Comparison of ENCODE assay signal across 31 mouse cellular contexts in genomic region chr7:127335604-127336003, GRCm38 (mm10).
"Had no signal": no experiment of that assay in that cellular context is flagged by ENCODE, and none has a peak within 500 bp of the region (broad histone marks: within the 10 kb centered on the region; RNA-seq: fewer than 3 reads in every experiment).

No protein-coding gene starts in this region.

- H3K27ac ChIP-seq: limb, embryonic 10.5 days; limb, embryonic 12.5 days; limb, embryonic 13.5 days; limb, embryonic 15.5 days; liver, embryonic 12.5 days; liver, embryonic 13.5 days; liver, embryonic 14.5 days; liver, embryonic 15.5 days; lung, embryonic 15.5 days; macrophage; midbrain, embryonic 10.5 days; midbrain, embryonic 12.5 days; midbrain, embryonic 13.5 days; midbrain, embryonic 15.5 days; neural tube, embryonic 12.5 days had no signal

- H3K9me3 ChIP-seq: limb, embryonic 10.5 days; limb, embryonic 12.5 days; limb, embryonic 13.5 days; limb, embryonic 15.5 days; liver, embryonic 12.5 days; liver, embryonic 13.5 days; liver, embryonic 15.5 days; lung, embryonic 15.5 days; midbrain, embryonic 10.5 days; midbrain, embryonic 12.5 days; midbrain, embryonic 13.5 days; midbrain, embryonic 15.5 days; neural tube, embryonic 12.5 days had no signal

- DNase-seq: left cerebral cortex, postnatal 4 days; liver, embryonic 13.5 days; liver, postnatal 0 days; lung, adult 18-20 months; lung, adult 2 months; lung, embryonic 14.5 days; lung, postnatal 10 days; lung, postnatal 14 days; lung, postnatal 36 days; lung, postnatal 4 days; midbrain, embryonic 14.5 days had no signal

- ATAC-seq: liver, embryonic 12.5 days; liver, postnatal 0 days; lung, postnatal 0 days; midbrain, embryonic 13.5 days; midbrain, embryonic 15.5 days; midbrain, embryonic 16.5 days had no signal

- H3K27me3 ChIP-seq: limb, embryonic 12.5 days; limb, embryonic 13.5 days; limb, embryonic 15.5 days; liver, embryonic 12.5 days; liver, embryonic 13.5 days; liver, embryonic 15.5 days; lung, embryonic 15.5 days; megakaryocyte, embryonic 14.5 days; midbrain, embryonic 12.5 days; midbrain, embryonic 13.5 days; midbrain, embryonic 15.5 days; neural tube, embryonic 12.5 days had no signal

- H3K4me2 ChIP-seq: limb, embryonic 12.5 days; limb, embryonic 13.5 days; limb, embryonic 15.5 days; liver, embryonic 11.5 days; liver, embryonic 12.5 days; liver, embryonic 13.5 days; liver, embryonic 15.5 days; lung, embryonic 14.5 days; lung, embryonic 15.5 days; midbrain, embryonic 11.5 days; midbrain, embryonic 12.5 days; midbrain, embryonic 13.5 days; midbrain, embryonic 15.5 days; neural tube, embryonic 12.5 days had no signal

- H3K4me3 ChIP-seq: limb, embryonic 10.5 days; limb, embryonic 12.5 days; limb, embryonic 13.5 days; limb, embryonic 15.5 days; liver, embryonic 12.5 days; liver, embryonic 13.5 days; liver, embryonic 15.5 days; lung, embryonic 15.5 days; megakaryocyte, embryonic 14.5 days; midbrain, embryonic 10.5 days; midbrain, embryonic 12.5 days; midbrain, embryonic 13.5 days; midbrain, embryonic 15.5 days; myocyte; neural tube, embryonic 12.5 days had no signal

- H3K36me3 ChIP-seq: limb, embryonic 15.5 days; liver, embryonic 12.5 days; liver, embryonic 13.5 days; liver, embryonic 15.5 days; lung, embryonic 15.5 days; midbrain, embryonic 10.5 days; midbrain, embryonic 12.5 days; midbrain, embryonic 13.5 days; midbrain, embryonic 15.5 days; neural tube, embryonic 12.5 days had no signal

- H3K9ac ChIP-seq: limb, embryonic 12.5 days; limb, embryonic 13.5 days; limb, embryonic 15.5 days; liver, embryonic 12.5 days; liver, embryonic 13.5 days; liver, embryonic 14.5 days; liver, embryonic 15.5 days; liver, postnatal 0 days; lung, embryonic 14.5 days; lung, embryonic 15.5 days; midbrain, embryonic 12.5 days; midbrain, embryonic 13.5 days; midbrain, embryonic 15.5 days; neural tube, embryonic 12.5 days had no signal

- H3K4me1 ChIP-seq: limb, embryonic 10.5 days; limb, embryonic 12.5 days; limb, embryonic 13.5 days; limb, embryonic 15.5 days; liver, embryonic 12.5 days; liver, embryonic 13.5 days; liver, embryonic 15.5 days; lung, embryonic 15.5 days; midbrain, embryonic 10.5 days; midbrain, embryonic 12.5 days; midbrain, embryonic 13.5 days; midbrain, embryonic 15.5 days; neural tube, embryonic 12.5 days had no signal
